Comparison of ENCODE assay signal across 9 mouse cellular contexts in the genomic region with DNA sequence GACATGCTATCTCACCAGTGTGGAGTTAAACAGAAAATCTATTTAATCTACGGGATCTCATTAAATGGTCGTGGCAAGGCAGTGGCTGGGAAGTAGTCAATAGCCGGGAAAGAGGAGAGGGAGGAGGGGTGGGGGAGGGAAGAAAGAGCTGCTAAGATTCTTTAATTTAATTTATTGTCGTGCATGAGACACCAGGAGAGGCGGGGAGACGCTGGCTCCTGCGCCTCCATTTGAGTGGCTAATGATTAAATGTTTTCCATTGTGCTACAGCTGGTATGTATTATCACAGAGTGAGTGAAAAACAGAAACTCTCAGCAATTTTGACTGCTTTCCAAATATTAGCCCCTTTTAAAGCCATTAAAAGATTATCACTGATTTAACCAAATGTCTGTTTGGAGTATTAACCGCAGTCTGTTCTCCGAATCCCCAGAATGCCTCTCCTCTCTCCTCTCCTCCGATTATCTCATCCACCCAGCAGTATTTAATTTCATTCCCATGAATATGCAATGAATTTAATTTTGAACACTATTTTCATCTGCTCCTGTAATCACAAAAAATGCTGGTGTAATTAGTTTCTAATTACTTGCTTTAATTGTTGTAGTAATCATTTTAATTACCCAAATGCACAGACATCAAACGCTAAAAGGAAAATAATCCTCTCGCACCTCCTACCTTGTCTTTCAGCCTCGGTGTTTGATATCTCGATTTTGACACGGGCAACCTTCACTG.
DNase-seq lines count a peak whose midpoint lies in the region; ATAC-seq and TF ChIP-seq lines count a peak whose summit lies in the region.
"Had no signal": no experiment of that assay in that cellular context is flagged by ENCODE, and none has a peak within 500 bp of the region (broad histone marks: within the 10 kb centered on the region; RNA-seq: fewer than 3 reads in every experiment).

No protein-coding gene starts in this region.

- no peaks in the 10 kb centered on the region for H3K9me3 ChIP-seq in intestine, embryonic 14.5 days (ENCODE audit: control insufficient read depth, low read length)
- H3K9me3 ChIP-seq in intestine, postnatal 0 days (ENCODE audit: control insufficient read depth): no peaks in the 10 kb centered on the region
- H3K9me3 ChIP-seq in hindbrain, embryonic 12.5 days (replicated peaks): no peaks in the 10 kb centered on the region
- H3K9me3 ChIP-seq in midbrain, embryonic 14.5 days (ENCODE audit: control insufficient read depth, low read length): no peaks in the 10 kb centered on the region
- H3K9me3 ChIP-seq: megakaryocyte, embryonic 14.5 days had no signal

- H3K4me1 ChIP-seq in intestine, embryonic 14.5 days (replicated peaks; ENCODE audit: control insufficient read depth, insufficient read depth, low read length): 0 out of 2 replicates have a peak, but pooled peaks cover 10% of the 10 kb centered on the region
- no peaks in the 10 kb centered on the region for H3K4me1 ChIP-seq in intestine, postnatal 0 days (replicated peaks; ENCODE audit: control insufficient read depth, insufficient read depth, low read length)
- peaks cover 27% of the 10 kb centered on the region for H3K4me1 ChIP-seq in hindbrain, embryonic 12.5 days
- H3K4me1 ChIP-seq in midbrain, embryonic 14.5 days (ENCODE audit: control insufficient read depth, insufficient read depth, low read length): peaks cover 37% of the 10 kb centered on the region
- H3K4me1 ChIP-seq: megakaryocyte, embryonic 14.5 days had no signal

- H3K27me3 ChIP-seq in intestine, embryonic 14.5 days (replicated peaks; ENCODE audit: control insufficient read depth, insufficient read depth, low read length): no peaks in the 10 kb centered on the region; the same call in 1 of the 2 replicates
- no peaks in the 10 kb centered on the region for H3K27me3 ChIP-seq in intestine, postnatal 0 days (replicated peaks; ENCODE audit: control insufficient read depth, insufficient read depth, low read length)
- no peaks in the 10 kb centered on the region for H3K27me3 ChIP-seq in hindbrain, embryonic 12.5 days
- H3K27me3 ChIP-seq in midbrain, embryonic 14.5 days (ENCODE audit: control insufficient read depth, insufficient read depth, low read length): no peaks in the 10 kb centered on the region

- H3K36me3 ChIP-seq in intestine, embryonic 14.5 days (ENCODE audit: control insufficient read depth, insufficient read depth, low read length): no peaks in the 10 kb centered on the region
- H3K36me3 ChIP-seq in intestine, postnatal 0 days (ENCODE audit: control insufficient read depth, insufficient read depth): no peaks in the 10 kb centered on the region
- H3K36me3 ChIP-seq in hindbrain, embryonic 12.5 days: no peaks in the 10 kb centered on the region
- H3K36me3 ChIP-seq in midbrain, embryonic 14.5 days (ENCODE audit: control insufficient read depth, insufficient read depth, low read length): no peaks in the 10 kb centered on the region

- no peak for TF ChIP-seq POLR2A in brain, embryonic 14.5 days (IDR thresholded peaks at IDR 0.05; ENCODE audit: borderline replicate concordance, extremely low read depth, insufficient read depth, insufficient read length, poor library complexity, severe bottlenecking)

- WGBS in intestine, embryonic 14.5 days: 21% methylated on average over 15 of the region's 15 CpGs
- 29% methylated on average over 15 of the region's 15 CpGs for WGBS in intestine, postnatal 0 days
- WGBS in hindbrain, embryonic 12.5 days: 27% methylated on average over 15 of the region's 15 CpGs
- 7% methylated on average over 15 of the region's 15 CpGs for WGBS in midbrain, embryonic 14.5 days

- H3K4me2 ChIP-seq in intestine, embryonic 14.5 days (ENCODE audit: low read length): peak overlapping the region; percentile 40
- H3K4me2 ChIP-seq in intestine, postnatal 0 days (replicated peaks; ENCODE audit: low read depth): no peak overlapping the region
- H3K4me2 ChIP-seq in hindbrain, embryonic 12.5 days (replicated peaks): peak overlapping the region; percentile 24
- peak overlapping the region; percentile 37 for H3K4me2 ChIP-seq in midbrain, embryonic 14.5 days (ENCODE audit: low read length)

- TF ChIP-seq CTCF in intestine, postnatal 0 days (IDR thresholded peaks at IDR 0.05; ENCODE audit: low read depth): no peak
- no peak for TF ChIP-seq CTCF in brain, embryonic 14.5 days (IDR thresholded peaks at IDR 0.05; ENCODE audit: borderline replicate concordance, extremely low read depth, insufficient read depth, insufficient read length)

- H3K4me3 ChIP-seq in intestine, embryonic 14.5 days (ENCODE audit: low read depth, low read length): no peak overlapping the region
- no peak overlapping the region for H3K4me3 ChIP-seq in intestine, postnatal 0 days (ENCODE audit: low read depth, low read length)
- no peak overlapping the region for H3K4me3 ChIP-seq in hindbrain, embryonic 12.5 days
- peak overlapping the region; percentile 17 for H3K4me3 ChIP-seq in midbrain, embryonic 14.5 days (replicated peaks; ENCODE audit: low read depth, low read length)
- H3K4me3 ChIP-seq: megakaryocyte, embryonic 14.5 days had no signal

- H3K9ac ChIP-seq in intestine, embryonic 14.5 days (ENCODE audit: low read length): no peak overlapping the region
- no peak overlapping the region for H3K9ac ChIP-seq in intestine, postnatal 0 days (ENCODE audit: low read depth, low read length)
- no peak overlapping the region for H3K9ac ChIP-seq in hindbrain, embryonic 12.5 days
- peak overlapping the region; percentile 34 for H3K9ac ChIP-seq in midbrain, embryonic 14.5 days (replicated peaks; ENCODE audit: low read length)

- DNase-seq in intestine, embryonic 14.5 days (ENCODE audit: low spot score): no peak
- peak; percentile 93 for DNase-seq in brain, embryonic 14.5 days (ENCODE audit: low read depth)
- DNase-seq in midbrain, embryonic 14.5 days: peak; percentile 82
- DNase-seq in spleen, postnatal 10 days (ENCODE audit: low spot score in 2 of 2): no peak

- no peak for ATAC-seq in intestine, embryonic 14.5 days (replicated peaks; ENCODE audit: low FRiP score, low TSS enrichment, low read depth)
- no peak for ATAC-seq in intestine, postnatal 0 days
- ATAC-seq in hindbrain, embryonic 12.5 days (ENCODE audit: low FRiP score): peak; percentile 53
- peak; percentile 60 for ATAC-seq in midbrain, embryonic 14.5 days (ENCODE audit: low FRiP score, low TSS enrichment)
- no peak for ATAC-seq in erythroblast, adult 5-6 weeks (replicated peaks; ENCODE audit: low FRiP score, poor library complexity, severe bottlenecking)
- no peak for ATAC-seq in CD4-positive, CD25-positive, alpha-beta regulatory T cell, adult 4 months

- 0 out of 2 replicates have a peak overlapping the region, but pooled peaks have one; percentile 6 for H3K27ac ChIP-seq in intestine, embryonic 14.5 days (ENCODE audit: low read depth)
- H3K27ac ChIP-seq in intestine, postnatal 0 days (ENCODE audit: low read depth, low read length): no peak overlapping the region
- H3K27ac ChIP-seq in hindbrain, embryonic 12.5 days: peak overlapping the region; percentile 89
- H3K27ac ChIP-seq in midbrain, embryonic 14.5 days (replicated peaks; ENCODE audit: low read depth, low read length): peak overlapping the region; percentile 95

Comparison
In these comparisons a context has a peak if more than half of its experiments do, and no peak if none do; other contexts are left out.
1. ATAC-seq: peak in hindbrain, embryonic 12.5 days (single experiment) and midbrain, embryonic 14.5 days (single experiment); none in intestine, embryonic 14.5 days (single experiment), intestine, postnatal 0 days (single experiment), erythroblast, adult 5-6 weeks (single experiment) and CD4-positive, CD25-positive, alpha-beta regulatory T cell, adult 4 months (single experiment).
2. DNase-seq: peak in brain, embryonic 14.5 days (single experiment) and midbrain, embryonic 14.5 days (single experiment); none in intestine, embryonic 14.5 days (single experiment) and spleen, postnatal 10 days (0 of 2).